Mouse (Mus musculus) heart, embryonic 14.5 days (tissue): ENCODE measurements around the gene Nrap. TPM values are rescaled to one million over a fixed set of nuclear protein-coding genes. Genes with fewer than 3 reads are reported as not detected.

ENCODE experiments used
- ATAC-seq: fragments of 200-750 bp; cut with Nextera tagmentation; 2 replicates; pipeline ENCODE4 v1.8.0; 2017; ENCODE audit warnings: low read depth, moderate TSS enrichment; ENCODE audit not compliant: insufficient number of reproducible peaks, insufficient read depth, low FRiP score
- H3K27ac ChIP-seq, 2 experiments: fragments of 200-500 bp in 1 of 2; fragments of 300-500 bp in 1 of 2; sonication (generic) in 1 of 2; replicated peaks in 1 of 2; 2 replicates each; pipeline ENCODE4 v1.5.1; 2012 to 2014; ENCODE audit warnings: low read depth in 2 of 2, low read length in 2 of 2, control low read depth in 1 of 2, mild to moderate bottlenecking in 1 of 2, mixed read lengths in 1 of 2; ENCODE audit not compliant: control insufficient read depth in 1 of 2, insufficient read depth in 1 of 2
- H3K27me3 ChIP-seq: fragments of 300-500 bp; sonication (generic); 2 replicates; pipeline ENCODE4 v1.6.1; 2014; ENCODE audit warnings: mild to moderate bottlenecking, low read length, control low read depth; ENCODE audit not compliant: control insufficient read depth, insufficient read depth
- H3K36me3 ChIP-seq: fragments of 300-500 bp; sonication (generic); 2 replicates; pipeline ENCODE4 v1.6.1; 2014; ENCODE audit warnings: mild to moderate bottlenecking, control low read depth, low read length, mixed read lengths; ENCODE audit not compliant: control insufficient read depth, insufficient read depth
- H3K4me1 ChIP-seq, 2 experiments: fragments of 200-500 bp in 1 of 2; fragments of 300-500 bp in 1 of 2; sonication (generic) in 1 of 2; 2 replicates each; pipeline ENCODE4 v1.6.1; 2012 to 2014; ENCODE audit warnings: low read length in 2 of 2, control low read depth in 1 of 2, mixed read lengths in 1 of 2; ENCODE audit not compliant: control insufficient read depth in 2 of 2, insufficient read depth in 2 of 2
- H3K4me2 ChIP-seq: fragments of 300-500 bp; sonication (generic); 2 replicates; pipeline ENCODE4 v1.6.1; 2014; ENCODE audit warnings: mild to moderate bottlenecking, low read length
- H3K4me3 ChIP-seq, 2 experiments: fragments of 200-500 bp in 1 of 2; fragments of 300-500 bp in 1 of 2; sonication (generic) in 1 of 2; 2 replicates each; pipeline ENCODE4 v1.5.1; 2012 to 2014; ENCODE audit warnings: low read length in 2 of 2, mild to moderate bottlenecking in 2 of 2, control low read depth in 1 of 2, low read depth in 1 of 2, moderate library complexity in 1 of 2; ENCODE audit not compliant: control insufficient read depth in 1 of 2, insufficient read depth in 1 of 2
- H3K9ac ChIP-seq: fragments of 300-500 bp; sonication (generic); 2 replicates; pipeline ENCODE4 v1.6.1; 2014; ENCODE audit warnings: mild to moderate bottlenecking, low read length
- H3K9me3 ChIP-seq: fragments of 300-500 bp; sonication (generic); 2 replicates; pipeline ENCODE4 v1.6.1; 2016; ENCODE audit warnings: low read length, control low read depth; ENCODE audit not compliant: control insufficient read depth
- WGBS: fragments of 180-500 bp; shearing (Covaris S2); extraction: QIAGEN DNeasy Blood & Tissue Kit; methylation state at CpG from one replicate; pipeline ENCODE4 v1.1.7; 2014; 5-methylcytosine and 5-hydroxymethylcytosine counted together
- polyA plus RNA-seq: library from polyadenylated mRNA; unstranded; fragments of >200 nt; fragmentation: Nextera tagmentation; extraction: Ambion mirVana; gene quantifications from 2 replicates; pipeline ENCODE4 v1.2.1, GENCODE M21; 2014

The Nrap gene
- polyA plus RNA-seq, 1 experiment from 2014 or later, result 35.6 TPM

- Histone ChIP-seq H3K4me2 (no peak overlapping the region), H3K27ac (no peak overlapping the region), H3K4me1 (peaks cover 11 to 23% of the 10 kb centered on the region in 2 experiments; a peak in 3 of 4 replicates), H3K4me3 (no peak overlapping the region), H3K9me3 (no peaks in the 10 kb centered on the region), H3K36me3 (peaks cover 90% of the 10 kb centered on the region), H3K9ac (no peak overlapping the region; the same call in 1 of the 2 replicates), H3K27me3 (no peaks in the 10 kb centered on the region)
- ATAC-seq, result no peak
- WGBS, result 49% methylated on average over 21 of the region's 21 CpGs
Measured at GRCm38 (mm10) chr19:56326243-56326855, 63.5 kb downstream of the Nrap start.

- no peak overlapping the region for H3K4me3 ChIP-seq
- no peak overlapping the region for H3K4me2 ChIP-seq
- ATAC-seq, result no peak; the same call in 1 of the 2 replicates
- H3K36me3 ChIP-seq, result peaks cover 90% of the 10 kb centered on the region
- no peaks in the 10 kb centered on the region for H3K27me3 ChIP-seq
- H3K9me3 ChIP-seq, result no peaks in the 10 kb centered on the region
- H3K9ac ChIP-seq, result no peak overlapping the region
- WGBS, result 44% methylated on average over 10 of the region's 10 CpGs
- H3K27ac ChIP-seq, result no peak overlapping the region
- H3K4me1 ChIP-seq, result peaks cover 11 to 23% of the 10 kb centered on the region in 2 experiments; a peak in 3 of 4 replicates
Measured at GRCm38 (mm10) chr19:56325676-56326075, 64.2 kb downstream of the Nrap start.

GRCm38 (mm10) chr19:56321303-56321920 is 68.4 kb downstream of the Nrap start:
- WGBS, result 79% methylated on average over 12 of the region's 12 CpGs
- no peaks in the 10 kb centered on the region for H3K9me3 ChIP-seq

GRCm38 (mm10) chr19:56320186-56320860 is 69.5 kb downstream of the Nrap start:
- peaks cover 0 to 11% of the 10 kb centered on the region in 2 experiments; a peak in 3 of 4 replicates for H3K4me1 ChIP-seq
- no peak overlapping the region for H3K27ac ChIP-seq
- peak overlapping the region; percentile 4; the same call in 1 of the 2 replicates for H3K4me2 ChIP-seq
- ATAC-seq, result no peak
- no peak overlapping the region for H3K4me3 ChIP-seq
- H3K9ac ChIP-seq, result no peak overlapping the region
- no peaks in the 10 kb centered on the region for H3K27me3 ChIP-seq
- 51% methylated on average over 26 of the region's 26 CpGs for WGBS
- H3K9me3 ChIP-seq, result no peaks in the 10 kb centered on the region
- peaks cover 61% of the 10 kb centered on the region for H3K36me3 ChIP-seq

More at GRCm38 (mm10) chr19:56321303-56321920, 68.4 kb downstream of the Nrap start:
- H3K36me3 ChIP-seq, result peaks cover 67% of the 10 kb centered on the region
- no peak overlapping the region for H3K4me2 ChIP-seq
- no peak overlapping the region for H3K4me3 ChIP-seq
- H3K27me3 ChIP-seq, result no peaks in the 10 kb centered on the region
- peaks cover 7 to 17% of the 10 kb centered on the region in 2 experiments for H3K4me1 ChIP-seq
- H3K9ac ChIP-seq, result no peak overlapping the region
- no peak overlapping the region for H3K27ac ChIP-seq
- no peak for ATAC-seq

GRCm38 (mm10) chr19:56319629-56320028 is 70.2 kb downstream of the Nrap start:
- Histone ChIP-seq H3K4me3 (no peak overlapping the region), H3K27me3 (no peaks in the 10 kb centered on the region), H3K4me1 (peaks cover 0 to 6% of the 10 kb centered on the region in 2 experiments; a peak in 3 of 4 replicates), H3K9me3 (no peaks in the 10 kb centered on the region), H3K36me3 (peaks cover 55% of the 10 kb centered on the region), H3K9ac (no peak overlapping the region), H3K4me2 (no peak overlapping the region), H3K27ac (no peak overlapping the region)
- ATAC-seq, result no peak
- 73% methylated on average over 6 of the region's 6 CpGs for WGBS

GRCm38 (mm10) chr19:56319219-56319618 is 70.6 kb downstream of the Nrap start:
- Histone ChIP-seq H3K27me3 (no peaks in the 10 kb centered on the region), H3K4me2 (no peak overlapping the region), H3K4me3 (no peak overlapping the region), H3K4me1 (peaks cover 0 to 6% of the 10 kb centered on the region in 2 experiments; a peak in 3 of 4 replicates), H3K9me3 (no peaks in the 10 kb centered on the region), H3K36me3 (peaks cover 54% of the 10 kb centered on the region), H3K27ac (no peak overlapping the region), H3K9ac (no peak overlapping the region)
- WGBS, result 90% methylated on average over 7 of the region's 7 CpGs
- ATAC-seq, result no peak

GRCm38 (mm10) chr19:56316531-56316930 is 73.3 kb downstream of the Nrap start:
- peaks cover 0 to 6% of the 10 kb centered on the region in 2 experiments; a peak in 3 of 4 replicates for H3K4me1 ChIP-seq
- H3K27me3 ChIP-seq, result 0 out of 2 replicates have a peak, but pooled peaks cover 2% of the 10 kb centered on the region
- no peaks in the 10 kb centered on the region for H3K9me3 ChIP-seq
- H3K9ac ChIP-seq, result no peak overlapping the region
- no peak overlapping the region for H3K27ac ChIP-seq
- no peak overlapping the region for H3K4me2 ChIP-seq
- WGBS, result 53% methylated on average over 3 of the region's 3 CpGs
- no peak for ATAC-seq
- no peak overlapping the region for H3K4me3 ChIP-seq
- peaks cover 28% of the 10 kb centered on the region for H3K36me3 ChIP-seq
